Mouse (Mus musculus) olfactory bulb, adult 2 months (tissue): Measurements from ENCODE around the gene Hcrt. TPM values are rescaled to one million over a fixed set of nuclear protein-coding genes. Genes with fewer than 3 reads are reported as not detected.
A peak's percentile ranks its signal among the peaks of the same experiment; 100 is the strongest.

Source experiments
- H3K27ac ChIP-seq: fragments of 200-500 bp; 2 replicates; pipeline ENCODE4 v1.5.1; 2012; ENCODE audit warnings: low read depth, low read length; ENCODE audit not compliant: insufficient read depth
- H3K4me1 ChIP-seq: fragments of 200-500 bp; 2 replicates; pipeline ENCODE4 v1.6.1; 2012; ENCODE audit warnings: low read length; ENCODE audit not compliant: control insufficient read depth, insufficient read depth
- H3K4me3 ChIP-seq: fragments of 200-500 bp; 2 replicates; pipeline ENCODE4 v1.5.1; 2012; ENCODE audit warnings: mild to moderate bottlenecking, low read depth, low read length, moderate library complexity; ENCODE audit not compliant: insufficient read depth
- CTCF ChIP-seq: fragments of 200-500 bp; IDR thresholded peaks from 2 replicates; pipeline ENCODE4 v1.5.1; 2012; ENCODE audit warnings: low read depth, mild to moderate bottlenecking, low read length, moderate library complexity; ENCODE audit not compliant: insufficient read depth
- POLR2A ChIP-seq: fragments of 200-500 bp; IDR thresholded peaks from 2 replicates; pipeline ENCODE4 v1.6.1; 2012; ENCODE audit warnings: mild to moderate bottlenecking, low read depth, low read length, moderate library complexity; ENCODE audit not compliant: insufficient read depth
- WGBS: fragments of 180-500 bp; shearing (Covaris S2); methylation state at CpG from one replicate; pipeline ENCODE4 v1.1.7; 2018; 5-methylcytosine and 5-hydroxymethylcytosine counted together
- polyA plus RNA-seq: library from polyadenylated mRNA; stranded (reverse); fragments of >200 nt; gene quantifications from 2 replicates; pipeline ENCODE4 v1.2.4, GENCODE M21; 2012; ENCODE audit warnings: low replicate concordance; ENCODE audit not compliant: missing spikeins, insufficient read depth, insufficient read length

Gene Hcrt
- polyA plus RNA-seq, result not detected in 2 replicates

GRCm38 (mm10) chr11:100762831-100763230 lies at the start of gene Hcrt:
Gene Hcrt (minus strand): TSS chr11:100762931.
- 93% methylated on average over 7 of the region's 7 CpGs for WGBS
- Histone ChIP-seq H3K4me3 (peak within 1 kb of the TSS; percentile 51), H3K27ac (peak within 1 kb of the TSS; percentile 38; the same call in 1 of the 2 replicates), H3K4me1 (peaks cover 22% of the 10 kb centered on the region)
- TF ChIP-seq POLR2A (no peak), CTCF (no peak)

GRCm38 (mm10) chr11:100811132-100811531 lies 48.4 kb upstream of the Hcrt start:
- 94% methylated on average over 2 of the region's 2 CpGs for WGBS
- TF ChIP-seq POLR2A (no peak), CTCF (peak; percentile 17; the same call in 1 of the 2 replicates)
- no peak overlapping the region for H3K4me3 ChIP-seq
- peaks cover 6% of the 10 kb centered on the region for H3K4me1 ChIP-seq
- no peak overlapping the region for H3K27ac ChIP-seq

- no peak overlapping the region for H3K27ac ChIP-seq
- H3K4me3 ChIP-seq, result no peak overlapping the region
- no peak for TF ChIP-seq POLR2A
- no peak for TF ChIP-seq CTCF
- WGBS, result 75% methylated on average over 9 of the region's 9 CpGs
- peaks cover 6% of the 10 kb centered on the region for H3K4me1 ChIP-seq
Measured at GRCm38 (mm10) chr11:100810516-100810915, 47.8 kb upstream of the Hcrt start.

GRCm38 (mm10) chr11:100806380-100807305 lies 43.9 kb upstream of the Hcrt start:
- 46% methylated on average over 20 of the region's 20 CpGs for WGBS
- Histone ChIP-seq H3K4me3 (no peak overlapping the region), H3K4me1 (peaks cover 4% of the 10 kb centered on the region), H3K27ac (0 out of 2 replicates have a peak overlapping the region, but pooled peaks have one; percentile 18)
- TF ChIP-seq POLR2A, result no peak
- TF ChIP-seq CTCF, result no peak

GRCm38 (mm10) chr11:100805535-100805934 lies 42.8 kb upstream of the Hcrt start:
- 74% methylated on average over 7 of the region's 7 CpGs for WGBS
- H3K4me1 ChIP-seq, result peaks cover 4% of the 10 kb centered on the region
- H3K4me3 ChIP-seq, result no peak overlapping the region
- H3K27ac ChIP-seq, result no peak overlapping the region
- TF ChIP-seq CTCF, result no peak
- no peak for TF ChIP-seq POLR2A

- 96% methylated on average over 10 of the region's 10 CpGs for WGBS
- TF ChIP-seq CTCF (no peak), POLR2A (no peak)
- Histone ChIP-seq H3K4me3 (no peak overlapping the region), H3K4me1 (peaks cover 4% of the 10 kb centered on the region), H3K27ac (no peak overlapping the region)
Measured at GRCm38 (mm10) chr11:100804409-100804808, 41.7 kb upstream of the Hcrt start.

GRCm38 (mm10) chr11:100799426-100799825 lies 36.7 kb upstream of the Hcrt start:
- Histone ChIP-seq H3K27ac (no peak overlapping the region), H3K4me3 (no peak overlapping the region), H3K4me1 (no peaks in the 10 kb centered on the region)
- 71% methylated on average over 5 of the region's 5 CpGs for WGBS
- no peak for TF ChIP-seq POLR2A
- TF ChIP-seq CTCF, result no peak

- WGBS, result 78% methylated on average over 8 of the region's 8 CpGs
- no peak overlapping the region for H3K4me3 ChIP-seq
- TF ChIP-seq POLR2A (no peak), CTCF (no peak)
- no peaks in the 10 kb centered on the region for H3K4me1 ChIP-seq
- H3K27ac ChIP-seq, result no peak overlapping the region
Measured at GRCm38 (mm10) chr11:100796585-100796984, 33.9 kb upstream of the Hcrt start.

- Histone ChIP-seq H3K27ac (no peak overlapping the region), H3K4me3 (no peak overlapping the region), H3K4me1 (no peaks in the 10 kb centered on the region)
- no peak for TF ChIP-seq CTCF
- TF ChIP-seq POLR2A, result no peak
- WGBS, result 96% methylated on average over 2 of the region's 2 CpGs
Measured at GRCm38 (mm10) chr11:100795386-100795785, 32.7 kb upstream of the Hcrt start.
